Mouse (Mus musculus) cerebellum, adult 2 months (tissue): ENCODE results near the gene Fgfr2. TPM values are rescaled to one million over a fixed set of nuclear protein-coding genes. Genes with fewer than 3 reads are reported as not detected.
A peak's percentile ranks its signal among the peaks of the same experiment; 100 is the strongest.

Experiments
- DNase-seq, 2 experiments: peaks; one replicate each; pipeline ENCODE4 v3.0.0; 2021
- H3K27ac ChIP-seq: fragments of 200-500 bp; 2 replicates; pipeline ENCODE4 v1.5.1; 2012; ENCODE audit warnings: low read length, control low read depth, inconsistent platforms; ENCODE audit not compliant: insufficient read depth
- H3K27me3 ChIP-seq: fragments of 200-500 bp; 2 replicates; pipeline ENCODE4 v1.6.1; 2012; ENCODE audit warnings: inconsistent platforms, mild to moderate bottlenecking, low read length, moderate library complexity; ENCODE audit not compliant: control insufficient read depth, insufficient read depth
- H3K4me1 ChIP-seq: fragments of 200-500 bp; 2 replicates; pipeline ENCODE4 v1.6.1; 2011; ENCODE audit warnings: low read length; ENCODE audit not compliant: control insufficient read depth, insufficient read depth
- H3K4me3 ChIP-seq: fragments of 200-500 bp; replicated peaks from 2 replicates; pipeline ENCODE3; 2011; ENCODE audit warnings: mild to moderate bottlenecking, low read depth, low read length, control low read depth; ENCODE audit not compliant: insufficient read depth
- CTCF ChIP-seq: fragments of 200-500 bp; IDR thresholded peaks from 2 replicates; pipeline ENCODE4 v1.5.1; 2011; ENCODE audit warnings: low read depth, mild to moderate bottlenecking, control low read depth, low read length, moderate library complexity, borderline replicate concordance; ENCODE audit not compliant: insufficient read depth
- POLR2A ChIP-seq: fragments of 200-500 bp; IDR thresholded peaks from 2 replicates; pipeline ENCODE4 v1.6.1; 2011; ENCODE audit warnings: low read length, control low read depth, borderline replicate concordance; ENCODE audit not compliant: insufficient read depth
- WGBS: fragments of 180-500 bp; shearing (Covaris S2); methylation state at CpG from one replicate; pipeline ENCODE4 v1.1.7; 2018; 5-methylcytosine and 5-hydroxymethylcytosine counted together
- polyA plus RNA-seq: library from polyadenylated mRNA; depleted of rRNA; stranded (reverse); fragments of >200 nt; gene quantifications from 2 replicates; pipeline ENCODE4 v1.2.3, GENCODE M21; 2012

The Fgfr2 gene
- polyA plus RNA-seq, 1 experiment: 95.3 TPM

DNA sequence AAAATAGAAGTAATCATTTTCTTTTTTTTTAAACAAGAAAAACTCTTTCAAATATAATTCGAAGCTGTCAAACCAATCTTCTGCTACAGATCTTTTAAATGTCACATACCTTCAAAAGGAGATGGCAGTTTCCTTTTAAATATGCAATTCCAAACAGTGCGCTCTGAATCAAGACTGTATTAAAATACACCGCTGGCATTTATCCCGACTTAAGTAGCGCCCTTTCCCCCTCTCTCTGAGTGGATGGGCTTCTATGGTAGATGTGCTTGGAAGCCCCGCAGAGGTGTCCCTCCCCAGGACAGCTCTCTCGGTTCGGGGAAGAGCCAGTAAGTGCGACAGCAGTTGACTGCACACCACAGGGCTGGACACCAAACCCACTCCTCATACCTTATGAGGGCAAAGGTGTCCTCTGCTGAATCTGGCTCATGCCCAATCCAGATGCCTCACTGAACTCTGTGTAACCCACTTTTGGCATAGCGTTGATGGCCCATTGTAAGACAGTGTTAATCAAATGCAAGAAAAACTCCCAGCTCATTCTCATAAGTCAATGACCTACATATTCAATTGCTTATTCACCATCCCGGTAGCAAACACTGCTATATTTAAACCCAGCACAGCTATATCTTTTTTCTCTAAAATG, 33.4 kb downstream of the Fgfr2 start:
- no peak overlapping the region for H3K4me3 ChIP-seq
- peak overlapping the region; percentile 24; the same call in 1 of the 2 replicates for H3K27ac ChIP-seq

DNA sequence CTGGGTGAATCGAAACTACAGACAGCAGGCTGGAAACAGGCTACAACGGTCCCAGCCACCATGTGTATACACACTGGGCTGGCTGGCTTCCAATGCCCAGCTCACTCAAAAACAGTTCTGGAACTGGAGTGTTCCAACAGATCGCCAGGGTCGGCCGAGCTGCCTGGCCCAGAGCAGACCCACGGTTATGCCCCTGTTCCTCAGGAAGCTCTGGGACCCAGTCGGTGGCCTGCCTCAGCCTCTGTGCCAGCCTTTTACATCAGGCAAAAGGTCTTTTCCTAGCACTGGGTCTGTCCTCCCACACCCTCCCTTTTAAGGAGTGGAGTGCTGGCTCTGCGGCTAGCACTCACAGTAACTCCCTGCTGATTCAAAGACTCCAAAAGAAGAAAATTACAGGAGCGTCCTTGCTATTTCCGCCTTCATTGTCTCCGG, 34.3 kb downstream of the Fgfr2 start:
- DNase-seq: peak; percentile 81 to 82
- Histone ChIP-seq H3K27ac (peak overlapping the region; percentile 2; the same call in 1 of the 2 replicates), H3K27me3 (no peaks in the 10 kb centered on the region), H3K4me1 (peaks cover 54% of the 10 kb centered on the region), H3K4me3 (peak overlapping the region; percentile 2)
- TF ChIP-seq CTCF (no peak), POLR2A (no peak)
- 2% methylated on average over 11 of the region's 11 CpGs for WGBS

More for the DNA sequence above, 33.4 kb downstream of the Fgfr2 start:
- H3K4me1 ChIP-seq: peaks cover 48% of the 10 kb centered on the region
- TF ChIP-seq POLR2A: no peak
- no peak for TF ChIP-seq CTCF
- 44% methylated on average over 11 of the region's 11 CpGs for WGBS
- no peaks in the 10 kb centered on the region for H3K27me3 ChIP-seq
- no peak for DNase-seq

- Histone ChIP-seq H3K27me3 (no peaks in the 10 kb centered on the region), H3K4me1 (peaks cover 54% of the 10 kb centered on the region), H3K4me3 (no peak overlapping the region), H3K27ac (0 out of 2 replicates have a peak overlapping the region, but pooled peaks have one; percentile 2)
- TF ChIP-seq CTCF (no peak), POLR2A (no peak)
- no peak for DNase-seq
- WGBS: 29% methylated on average over 4 of the region's 4 CpGs
These were observed 34.7 kb downstream of the Fgfr2 start for GRCm38 (mm10) chr7:133088411-133088810.

DNA sequence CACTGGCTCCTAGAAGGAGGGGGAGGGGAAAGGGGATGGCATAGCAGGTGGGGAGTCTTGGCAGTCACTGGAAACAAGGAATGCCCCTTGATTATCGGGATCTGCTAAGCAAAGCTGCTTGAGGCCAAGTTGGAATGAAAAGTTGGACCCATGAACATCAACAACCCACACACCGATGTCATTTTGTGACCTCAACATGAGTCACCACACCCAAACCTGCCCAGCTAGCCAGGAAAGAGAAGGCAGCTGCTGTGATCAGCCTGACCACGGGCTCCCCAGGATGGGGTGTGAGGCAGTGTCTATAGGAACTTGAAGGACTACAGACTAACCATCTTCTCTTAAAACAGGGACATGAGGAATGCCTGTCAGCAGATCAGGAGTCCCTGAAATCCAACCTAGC, 37.7 kb downstream of the Fgfr2 start:
- DNase-seq: no peak
- TF ChIP-seq CTCF (no peak), POLR2A (no peak)
- no peaks in the 10 kb centered on the region for H3K27me3 ChIP-seq
- H3K4me1 ChIP-seq: peaks cover 43% of the 10 kb centered on the region
- 19% methylated on average over 3 of the region's 3 CpGs for WGBS
- H3K27ac ChIP-seq: no peak overlapping the region
- no peak overlapping the region for H3K4me3 ChIP-seq

DNA sequence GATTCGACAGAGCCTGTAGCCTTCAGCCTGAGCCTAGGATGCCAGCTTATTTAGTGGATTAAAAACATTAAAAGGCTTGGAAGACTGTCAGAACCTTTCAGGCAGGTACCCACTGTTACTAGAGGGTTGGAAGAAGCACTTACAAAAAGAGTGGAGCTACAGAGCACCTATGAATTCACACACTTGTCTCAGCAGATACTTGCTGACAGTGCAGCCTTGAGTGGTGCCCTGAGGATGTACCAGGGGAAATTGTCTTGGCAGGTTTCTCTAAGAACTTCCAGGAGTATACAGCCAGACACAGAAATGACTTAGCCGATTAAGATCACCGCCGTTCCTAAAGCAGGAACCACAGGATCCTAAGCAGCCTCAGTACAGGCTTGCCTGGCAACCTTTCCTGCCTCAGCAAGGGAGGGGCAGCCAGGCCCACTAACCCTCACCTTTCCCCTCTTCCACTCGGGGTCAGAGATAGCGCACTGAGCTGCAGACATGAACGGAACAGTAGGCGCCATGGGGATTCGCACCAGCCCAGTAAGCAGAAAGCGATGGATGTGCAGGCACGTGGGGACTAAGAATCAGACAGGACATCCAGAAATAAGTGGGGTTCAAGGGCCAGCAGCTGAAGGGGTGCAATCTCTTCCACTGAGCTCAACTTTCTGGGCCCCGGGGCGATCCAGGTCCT, 39.1 kb downstream of the Fgfr2 start:
- Histone ChIP-seq H3K27me3 (no peaks in the 10 kb centered on the region), H3K4me3 (no peak overlapping the region), H3K27ac (no peak overlapping the region), H3K4me1 (peaks cover 35% of the 10 kb centered on the region)
- no peak for TF ChIP-seq POLR2A
- TF ChIP-seq CTCF: no peak
- DNase-seq: no peak
- 65% methylated on average over 13 of the region's 13 CpGs for WGBS

GRCm38 (mm10) chr7:133078929-133079328, 44.2 kb downstream of the Fgfr2 start:
- TF ChIP-seq CTCF (no peak), POLR2A (no peak)

DNA sequence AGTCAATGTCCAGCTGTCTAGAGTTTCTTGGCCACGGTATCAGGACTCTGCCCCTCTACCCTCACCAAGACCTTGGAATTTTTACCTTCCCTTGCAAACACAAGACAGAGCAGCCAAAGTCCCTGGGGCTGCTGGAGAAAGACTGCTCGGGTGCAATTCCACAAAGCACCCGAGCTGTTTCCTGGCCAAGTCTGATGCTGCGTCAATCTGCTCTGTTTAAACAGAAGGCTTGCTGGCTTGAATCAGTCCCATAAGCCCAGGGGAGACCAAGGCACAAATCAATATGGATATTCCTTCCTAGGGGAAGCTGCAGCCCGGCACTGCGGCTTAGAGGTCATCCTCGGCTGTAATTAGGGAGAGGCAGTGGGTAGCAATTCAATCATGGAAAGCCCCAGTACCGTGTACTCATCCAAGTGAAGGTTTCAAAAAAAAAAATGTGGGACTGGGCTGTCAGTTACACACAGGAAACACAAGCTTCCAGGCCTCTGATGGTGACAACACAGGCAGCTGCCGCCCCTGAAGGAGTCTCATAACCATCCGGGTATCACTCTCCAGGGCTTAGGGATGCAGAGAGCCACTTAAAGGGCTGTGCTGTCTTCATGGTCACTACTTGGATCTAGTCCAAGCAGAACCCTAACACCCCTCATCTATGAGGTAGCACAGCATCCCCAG, 48.6 kb downstream of the Fgfr2 start:
- peak; percentile 62 to 74 for DNase-seq
- no peak for TF ChIP-seq POLR2A
- peak overlapping the region; percentile 71 for H3K27ac ChIP-seq
- no peak overlapping the region for H3K4me3 ChIP-seq
- H3K4me1 ChIP-seq: peaks cover 31% of the 10 kb centered on the region
- H3K27me3 ChIP-seq: no peaks in the 10 kb centered on the region
- 10% methylated on average over 10 of the region's 10 CpGs for WGBS

More at GRCm38 (mm10) chr7:133078929-133079328, 44.2 kb downstream of the Fgfr2 start:
- H3K27me3 ChIP-seq: no peaks in the 10 kb centered on the region
- no peak overlapping the region for H3K27ac ChIP-seq
- H3K4me3 ChIP-seq: no peak overlapping the region
- H3K4me1 ChIP-seq: peaks cover 24% of the 10 kb centered on the region
- 86% methylated on average over 1 of the region's 1 CpGs for WGBS
- DNase-seq: no peak
